Mouse (Mus musculus): Measurements from ENCODE around the gene Ncam1. TPM values are rescaled to one million over a fixed set of nuclear protein-coding genes. Genes with fewer than 3 reads are reported as not detected.

Gene Ncam1
- polyA plus RNA-seq, 1 experiment from 2014 or later = 373 TPM

DNA sequence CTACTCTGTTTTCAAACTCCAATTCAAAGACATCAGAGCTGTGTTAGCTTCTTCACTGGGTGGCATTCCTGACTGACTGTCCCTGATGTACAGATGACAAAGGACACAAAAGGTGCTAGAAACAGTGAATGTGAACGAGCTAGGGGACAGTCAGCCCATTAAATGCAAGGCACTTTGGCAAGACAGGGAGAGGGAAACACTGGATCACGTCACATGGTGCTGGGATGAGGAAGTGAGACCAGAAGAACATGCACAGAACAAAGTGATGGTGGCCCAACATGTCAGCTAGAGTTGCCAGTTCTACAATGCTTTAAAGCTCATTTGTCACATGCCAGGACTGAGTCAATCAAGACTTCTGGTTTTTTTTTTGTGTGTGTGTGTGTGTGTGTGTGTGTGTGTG, 247.4 kb downstream of the Ncam1 start:
- 71% methylated on average over 2 of the region's 2 CpGs for WGBS
- Histone ChIP-seq H3K36me3 (ENCODE audit: control insufficient read depth, insufficient read depth, low read length) (peaks cover 22% of the 10 kb centered on the region; the same call in 1 of the 2 replicates), H3K9me3 (ENCODE audit: control insufficient read depth, low read length) (no peaks in the 10 kb centered on the region), H3K4me1 (ENCODE audit: control insufficient read depth, insufficient read depth, low read length) (no peaks in the 10 kb centered on the region), H3K4me3 (ENCODE audit: low read depth, low read length) (no peak overlapping the region), H3K27ac (ENCODE audit: low read depth, low read length) (no peak overlapping the region), H3K27me3 (ENCODE audit: control insufficient read depth, insufficient read depth, low read length) (no peaks in the 10 kb centered on the region), H3K9ac (replicated peaks; ENCODE audit: low read depth, low read length) (no peak overlapping the region), H3K4me2 (ENCODE audit: low read depth, low read length) (no peak overlapping the region)
- no peak for ATAC-seq (ENCODE audit: low read depth)

DNA sequence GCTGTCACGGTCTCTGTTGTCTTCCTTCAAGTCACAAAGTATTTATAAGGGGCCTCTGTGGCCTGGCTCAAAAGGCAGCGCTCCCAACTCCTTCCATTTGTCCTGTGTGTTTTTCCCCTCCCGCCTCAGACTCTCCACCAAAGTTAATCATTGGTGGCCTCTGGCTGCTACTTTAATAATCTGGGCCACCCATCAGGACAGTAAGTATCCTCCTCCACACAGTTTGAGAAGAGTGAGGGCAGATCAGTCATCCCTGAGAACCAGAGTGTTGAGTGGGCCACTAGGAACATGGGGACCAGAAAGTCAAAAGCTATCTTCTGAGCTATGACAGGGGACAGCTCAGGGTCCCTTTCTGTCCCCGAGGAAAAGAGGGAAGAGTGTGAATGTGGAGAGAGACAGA, 256.1 kb downstream of the Ncam1 start:
- H3K27ac ChIP-seq (ENCODE audit: low read depth, low read length) = no peak overlapping the region
- H3K4me2 ChIP-seq (ENCODE audit: low read depth, low read length) = no peak overlapping the region
- no peaks in the 10 kb centered on the region for H3K9me3 ChIP-seq (ENCODE audit: control insufficient read depth, low read length)
- no peak for ATAC-seq (ENCODE audit: low read depth)
- no peaks in the 10 kb centered on the region for H3K27me3 ChIP-seq (ENCODE audit: control insufficient read depth, insufficient read depth, low read length)
- no peak overlapping the region for H3K4me3 ChIP-seq (ENCODE audit: low read depth, low read length)
- peaks cover 56% of the 10 kb centered on the region for H3K36me3 ChIP-seq (ENCODE audit: control insufficient read depth, insufficient read depth, low read length)
- 86% methylated on average over 4 of the region's 4 CpGs for WGBS
- H3K9ac ChIP-seq (replicated peaks; ENCODE audit: low read depth, low read length) = no peak overlapping the region
- H3K4me1 ChIP-seq (ENCODE audit: control insufficient read depth, insufficient read depth, low read length) = no peaks in the 10 kb centered on the region

DNA sequence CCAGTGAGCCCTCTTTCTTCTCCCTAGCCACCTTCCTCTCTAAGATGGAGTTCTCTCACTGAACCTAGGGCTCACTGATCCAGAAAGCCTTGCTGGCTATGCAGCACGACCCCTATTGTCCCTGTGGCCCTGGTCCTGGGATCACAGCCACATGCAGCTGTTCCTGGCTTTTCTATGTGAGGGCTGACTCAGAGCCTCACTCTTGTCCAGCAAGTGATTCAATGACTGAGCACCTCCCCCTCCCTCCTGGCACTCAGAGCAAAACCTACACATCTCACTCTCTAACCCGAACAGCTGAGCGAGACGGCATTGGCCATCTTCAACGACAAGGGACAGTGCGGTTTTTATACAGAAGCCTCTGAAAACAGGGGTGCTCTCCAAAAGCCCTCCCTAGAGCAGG, 260.9 kb downstream of the Ncam1 start:
- H3K36me3 ChIP-seq (ENCODE audit: control insufficient read depth, insufficient read depth, low read length) = peaks cover 25% of the 10 kb centered on the region; the same call in 1 of the 2 replicates
- no peak overlapping the region for H3K4me3 ChIP-seq (ENCODE audit: low read depth, low read length)
- H3K4me1 ChIP-seq (ENCODE audit: control insufficient read depth, insufficient read depth, low read length) = peaks cover 6% of the 10 kb centered on the region
- H3K9ac ChIP-seq (replicated peaks; ENCODE audit: low read depth, low read length) = no peak overlapping the region
- no peak for ATAC-seq (ENCODE audit: low read depth)
- no peaks in the 10 kb centered on the region for H3K9me3 ChIP-seq (ENCODE audit: control insufficient read depth, low read length)
- WGBS = 53% methylated on average over 6 of the region's 6 CpGs
- no peaks in the 10 kb centered on the region for H3K27me3 ChIP-seq (ENCODE audit: control insufficient read depth, insufficient read depth, low read length)
- no peak overlapping the region for H3K4me2 ChIP-seq (ENCODE audit: low read depth, low read length)
- no peak overlapping the region for H3K27ac ChIP-seq (ENCODE audit: low read depth, low read length)

DNA sequence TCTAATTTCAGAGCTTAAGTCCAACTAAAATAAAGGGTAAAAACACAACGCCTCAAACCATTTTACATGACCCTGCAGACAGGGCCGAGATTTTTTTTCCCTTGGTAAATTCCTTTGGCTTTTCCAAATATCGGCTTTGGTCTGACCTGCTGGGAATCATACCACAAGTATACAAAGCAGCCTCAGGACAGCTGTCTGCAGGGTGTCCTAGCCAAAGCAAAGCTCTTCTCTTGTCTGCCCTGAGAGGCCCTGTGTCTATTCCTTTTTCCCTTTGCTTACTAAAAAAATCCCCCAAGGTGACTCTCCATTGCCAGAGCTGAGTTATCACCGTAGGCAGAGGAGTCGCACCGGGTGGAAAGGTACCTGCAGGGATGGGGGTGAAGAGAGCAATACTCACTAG, 262.1 kb downstream of the Ncam1 start:
- H3K27me3 ChIP-seq (ENCODE audit: control insufficient read depth, insufficient read depth, low read length) = no peaks in the 10 kb centered on the region
- WGBS = 73% methylated on average over 6 of the region's 6 CpGs
- no peak overlapping the region for H3K27ac ChIP-seq (ENCODE audit: low read depth, low read length)
- H3K9ac ChIP-seq (replicated peaks; ENCODE audit: low read depth, low read length) = no peak overlapping the region
- H3K36me3 ChIP-seq (ENCODE audit: control insufficient read depth, insufficient read depth, low read length) = peaks cover 16% of the 10 kb centered on the region; the same call in 1 of the 2 replicates
- peaks cover 6% of the 10 kb centered on the region for H3K4me1 ChIP-seq (ENCODE audit: control insufficient read depth, insufficient read depth, low read length)
- H3K4me3 ChIP-seq (ENCODE audit: low read depth, low read length) = no peak overlapping the region
- no peak overlapping the region for H3K4me2 ChIP-seq (ENCODE audit: low read depth, low read length)
- no peak for ATAC-seq (ENCODE audit: low read depth)
- no peaks in the 10 kb centered on the region for H3K9me3 ChIP-seq (ENCODE audit: control insufficient read depth, low read length)

DNA sequence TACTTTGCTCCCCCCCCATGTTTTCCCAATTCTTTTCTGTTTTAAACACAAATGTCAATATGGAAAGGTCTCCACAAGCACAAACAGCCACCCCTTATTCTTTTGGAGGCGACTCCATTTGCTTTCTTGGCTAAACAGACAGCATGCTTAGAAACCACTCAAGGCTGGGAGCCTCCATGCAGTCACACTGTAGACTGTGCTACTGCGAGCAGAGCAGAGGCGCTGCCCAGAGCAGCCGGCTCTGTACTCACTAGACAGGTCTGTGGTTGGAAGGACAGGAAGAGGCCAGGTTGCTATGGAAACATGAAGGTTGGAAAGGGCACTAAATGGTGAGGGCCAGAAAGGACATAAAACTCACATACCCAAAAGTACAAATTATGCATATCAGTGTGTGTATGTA, 263.8 kb downstream of the Ncam1 start:
- no peak overlapping the region for H3K27ac ChIP-seq (ENCODE audit: low read depth, low read length)
- ATAC-seq (ENCODE audit: low read depth) = no peak; the same call in 1 of the 2 replicates
- H3K36me3 ChIP-seq (ENCODE audit: control insufficient read depth, insufficient read depth, low read length) = peaks cover 12% of the 10 kb centered on the region; the same call in 1 of the 2 replicates
- peaks cover 6% of the 10 kb centered on the region for H3K4me1 ChIP-seq (ENCODE audit: control insufficient read depth, insufficient read depth, low read length)
- WGBS = 46% methylated on average over 4 of the region's 4 CpGs
- no peak overlapping the region for H3K4me2 ChIP-seq (ENCODE audit: low read depth, low read length)
- H3K4me3 ChIP-seq (ENCODE audit: low read depth, low read length) = no peak overlapping the region
- no peak overlapping the region for H3K9ac ChIP-seq (replicated peaks; ENCODE audit: low read depth, low read length)
- H3K27me3 ChIP-seq (ENCODE audit: control insufficient read depth, insufficient read depth, low read length) = no peaks in the 10 kb centered on the region
- H3K9me3 ChIP-seq (ENCODE audit: control insufficient read depth, low read length) = no peaks in the 10 kb centered on the region

DNA sequence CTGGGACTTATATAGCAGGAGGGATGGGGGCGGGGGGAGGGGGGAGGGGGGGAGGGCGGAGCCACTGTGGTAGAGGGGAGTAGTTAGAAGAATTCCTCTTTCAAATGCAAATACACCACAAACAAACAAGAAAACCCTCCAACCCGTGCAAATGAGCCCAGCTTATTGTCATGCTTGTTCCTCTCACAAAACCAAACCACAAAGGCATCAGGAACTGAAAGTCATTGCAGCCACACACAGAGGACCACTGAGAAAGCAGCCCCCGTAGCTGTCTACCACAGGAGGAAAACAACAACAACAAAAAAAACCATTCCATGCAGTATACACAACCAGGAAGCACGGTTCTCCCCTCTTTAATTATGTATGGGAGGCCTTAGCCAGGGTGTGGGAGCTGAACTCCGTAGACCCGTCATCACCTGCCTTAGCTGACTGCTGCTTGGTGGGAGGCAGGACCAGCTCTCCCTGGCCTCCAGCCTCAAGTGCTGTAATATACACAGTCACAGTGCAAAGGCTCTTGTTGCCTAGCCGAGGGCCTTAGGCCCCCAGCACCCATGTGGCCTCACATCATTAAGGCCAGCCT, 264.7 kb downstream of the Ncam1 start:
- H3K4me1 ChIP-seq (ENCODE audit: control insufficient read depth, insufficient read depth, low read length) = peaks cover 6% of the 10 kb centered on the region
- no peak overlapping the region for H3K4me2 ChIP-seq (ENCODE audit: low read depth, low read length)
- peak overlapping the region; percentile 35; the same call in 1 of the 2 replicates for H3K27ac ChIP-seq (ENCODE audit: low read depth, low read length)
- no peaks in the 10 kb centered on the region for H3K27me3 ChIP-seq (ENCODE audit: control insufficient read depth, insufficient read depth, low read length)
- ATAC-seq (ENCODE audit: low read depth) = peak; percentile 42; the same call in 1 of the 2 replicates
- H3K4me3 ChIP-seq (ENCODE audit: low read depth, low read length) = no peak overlapping the region
- no peak overlapping the region for H3K9ac ChIP-seq (replicated peaks; ENCODE audit: low read depth, low read length)
- WGBS = 12% methylated on average over 8 of the region's 8 CpGs
- H3K9me3 ChIP-seq (ENCODE audit: control insufficient read depth, low read length) = no peaks in the 10 kb centered on the region
- H3K36me3 ChIP-seq (ENCODE audit: control insufficient read depth, insufficient read depth, low read length) = peaks cover 9% of the 10 kb centered on the region; the same call in 1 of the 2 replicates

DNA sequence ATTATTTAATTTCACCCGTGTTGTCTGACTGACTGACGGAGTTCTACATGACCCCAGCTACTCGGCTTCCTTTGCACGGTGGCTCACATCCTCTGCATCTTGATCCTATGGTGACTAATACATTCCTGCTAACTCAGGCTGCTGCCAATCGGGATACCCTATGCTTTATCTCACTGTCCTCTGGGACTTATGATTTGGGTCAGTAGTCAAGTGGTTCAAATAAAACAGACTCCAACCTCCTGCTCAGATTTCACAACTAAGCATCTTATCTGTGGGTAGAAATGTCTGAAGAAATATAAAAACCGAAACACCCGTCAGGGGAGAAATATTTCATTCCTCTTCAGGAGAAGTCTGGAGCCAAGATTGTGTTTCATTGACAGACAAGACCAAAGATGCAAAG, 265.3 kb downstream of the Ncam1 start:
- Histone ChIP-seq H3K27me3 (ENCODE audit: control insufficient read depth, insufficient read depth, low read length) (no peaks in the 10 kb centered on the region), H3K4me3 (ENCODE audit: low read depth, low read length) (no peak overlapping the region), H3K36me3 (ENCODE audit: control insufficient read depth, insufficient read depth, low read length) (peaks cover 9% of the 10 kb centered on the region; the same call in 1 of the 2 replicates), H3K4me2 (ENCODE audit: low read depth, low read length) (no peak overlapping the region), H3K4me1 (ENCODE audit: control insufficient read depth, insufficient read depth, low read length) (peaks cover 6% of the 10 kb centered on the region), H3K9me3 (ENCODE audit: control insufficient read depth, low read length) (no peaks in the 10 kb centered on the region), H3K27ac (ENCODE audit: low read depth, low read length) (no peak overlapping the region), H3K9ac (replicated peaks; ENCODE audit: low read depth, low read length) (no peak overlapping the region)
- no peak for ATAC-seq (ENCODE audit: low read depth)
- 70% methylated on average over 7 of the region's 7 CpGs for WGBS

DNA sequence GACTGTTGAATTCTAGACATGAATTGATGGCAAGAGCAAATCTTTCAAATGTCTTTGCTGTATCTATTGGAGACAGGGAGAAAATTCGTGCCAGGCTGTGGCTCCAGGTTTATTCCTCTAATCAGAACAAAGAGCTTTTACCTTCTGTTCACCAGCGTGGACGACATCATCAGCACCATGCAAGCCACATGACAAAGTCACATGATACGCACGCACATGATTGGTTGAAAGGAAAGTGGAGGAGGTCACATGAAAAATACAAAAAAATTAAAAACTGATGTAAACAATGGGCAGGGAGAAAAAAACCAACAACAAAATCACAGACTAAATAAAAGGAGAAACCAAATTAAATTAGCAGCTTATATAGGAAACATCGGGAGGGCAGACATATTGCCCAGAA, 266.9 kb downstream of the Ncam1 start:
- H3K9me3 ChIP-seq (ENCODE audit: control insufficient read depth, low read length) = no peaks in the 10 kb centered on the region
- no peak overlapping the region for H3K27ac ChIP-seq (ENCODE audit: low read depth, low read length)
- H3K27me3 ChIP-seq (ENCODE audit: control insufficient read depth, insufficient read depth, low read length) = no peaks in the 10 kb centered on the region
- no peak overlapping the region for H3K4me2 ChIP-seq (ENCODE audit: low read depth, low read length)
- no peak for ATAC-seq (ENCODE audit: low read depth)
- WGBS = 86% methylated on average over 6 of the region's 6 CpGs
- peaks cover 6% of the 10 kb centered on the region for H3K4me1 ChIP-seq (ENCODE audit: control insufficient read depth, insufficient read depth, low read length)
- no peak overlapping the region for H3K9ac ChIP-seq (replicated peaks; ENCODE audit: low read depth, low read length)
- H3K4me3 ChIP-seq (ENCODE audit: low read depth, low read length) = no peak overlapping the region
- H3K36me3 ChIP-seq (ENCODE audit: control insufficient read depth, insufficient read depth, low read length) = peaks cover 5% of the 10 kb centered on the region; the same call in 1 of the 2 replicates

DNA sequence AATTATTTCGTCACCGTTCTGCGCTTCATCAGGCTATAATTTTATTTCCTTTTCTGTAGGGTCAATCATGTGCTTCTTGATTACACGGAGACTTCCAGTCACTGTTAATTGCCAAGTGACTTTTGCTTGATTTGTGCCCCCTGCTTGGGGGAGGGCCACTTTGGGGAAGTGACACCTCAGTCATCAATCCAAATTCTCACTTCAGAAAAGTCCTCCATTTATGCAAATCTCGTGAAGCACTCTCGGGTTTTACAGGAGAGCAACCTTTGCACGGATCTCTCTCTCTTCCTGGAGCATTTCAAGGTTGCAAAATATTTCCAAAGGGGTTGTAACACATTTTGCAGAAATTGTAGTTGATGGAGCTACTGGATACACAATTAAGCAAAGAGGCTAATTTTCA, 267.5 kb downstream of the Ncam1 start:
- H3K9ac ChIP-seq (replicated peaks; ENCODE audit: low read depth, low read length) = no peak overlapping the region
- no peak for ATAC-seq (ENCODE audit: low read depth)
- H3K27me3 ChIP-seq (ENCODE audit: control insufficient read depth, insufficient read depth, low read length) = no peaks in the 10 kb centered on the region
- no peaks in the 10 kb centered on the region for H3K9me3 ChIP-seq (ENCODE audit: control insufficient read depth, low read length)
- WGBS = 45% methylated on average over 7 of the region's 7 CpGs
- peaks cover 5% of the 10 kb centered on the region; the same call in 1 of the 2 replicates for H3K36me3 ChIP-seq (ENCODE audit: control insufficient read depth, insufficient read depth, low read length)
- no peak overlapping the region for H3K27ac ChIP-seq (ENCODE audit: low read depth, low read length)
- H3K4me1 ChIP-seq (ENCODE audit: control insufficient read depth, insufficient read depth, low read length) = peaks cover 6% of the 10 kb centered on the region
- no peak overlapping the region for H3K4me2 ChIP-seq (ENCODE audit: low read depth, low read length)
- no peak overlapping the region for H3K4me3 ChIP-seq (ENCODE audit: low read depth, low read length)

Measured in neural tube, embryonic 14.5 days (tissue).